Mouse (Mus musculus): ENCODE results near the gene Cst6.

- TF ChIP-seq CTCF (conservative IDR thresholded peaks at IDR 0.05; ENCODE audit: insufficient read depth, insufficient read length, low read depth, low read length) (no peak), POLR2A (IDR thresholded peaks at IDR 0.05; ENCODE audit: low read depth, low read length) (no peak)
Measured at GRCm38 (mm10) chr19:5334741-5335140, 14.6 kb downstream of the Cst6 start.
